Mouse (Mus musculus) kidney, embryonic 14.5 days (tissue): Measurements from ENCODE around the gene Caskin2. TPM values are rescaled to one million over a fixed set of nuclear protein-coding genes. Genes with fewer than 3 reads are reported as not detected.

Experiments
- ATAC-seq: fragments of 200-750 bp; cut with Nextera tagmentation; 2 replicates; pipeline ENCODE4 v1.8.0; 2017; ENCODE audit warnings: moderate number of reproducible peaks, mild to moderate bottlenecking, moderate TSS enrichment, moderate library complexity; ENCODE audit not compliant: low FRiP score, low TSS enrichment
- H3K27ac ChIP-seq: fragments of 300-500 bp; sonication (generic); 2 replicates; pipeline ENCODE4 v1.5.1; 2014; ENCODE audit warnings: low read depth, mild to moderate bottlenecking, low read length, moderate library complexity, mixed read lengths
- H3K27me3 ChIP-seq: fragments of 300-500 bp; sonication (generic); 2 replicates; pipeline ENCODE4 v1.6.1; 2014; ENCODE audit warnings: mild to moderate bottlenecking, low read length; ENCODE audit not compliant: control insufficient read depth, insufficient read depth
- H3K36me3 ChIP-seq: fragments of 300-500 bp; sonication (generic); 2 replicates; pipeline ENCODE4 v1.6.1; 2014; ENCODE audit warnings: low read length, mixed read lengths; ENCODE audit not compliant: control insufficient read depth, insufficient read depth
- H3K4me1 ChIP-seq: fragments of 300-500 bp; sonication (generic); 2 replicates; pipeline ENCODE4 v1.6.1; 2014; ENCODE audit warnings: low read length, mixed read lengths; ENCODE audit not compliant: control insufficient read depth, insufficient read depth
- H3K4me2 ChIP-seq: fragments of 300-500 bp; sonication (generic); replicated peaks from 2 replicates; pipeline ENCODE4 v1.6.1; 2014; ENCODE audit warnings: low read depth, mild to moderate bottlenecking, low read length
- H3K4me3 ChIP-seq: fragments of 300-500 bp; sonication (generic); 2 replicates; pipeline ENCODE4 v1.5.1; 2014; ENCODE audit warnings: mild to moderate bottlenecking, low read length
- H3K9ac ChIP-seq: fragments of 300-500 bp; sonication (generic); 2 replicates; pipeline ENCODE4 v1.6.1; 2014; ENCODE audit warnings: low read depth, mild to moderate bottlenecking, low read length, moderate library complexity
- H3K9me3 ChIP-seq: fragments of 300-500 bp; sonication (generic); 2 replicates; pipeline ENCODE4 v1.6.1; 2016; ENCODE audit warnings: low read length; ENCODE audit not compliant: control insufficient read depth
- WGBS: fragments of 180-500 bp; shearing (Covaris S2); extraction: QIAGEN DNeasy Blood & Tissue Kit; methylation state at CpG from one replicate; pipeline ENCODE4 v1.1.7; 2014; 5-methylcytosine and 5-hydroxymethylcytosine counted together
- polyA plus RNA-seq: library from polyadenylated mRNA; unstranded; fragments of >200 nt; fragmentation: Nextera tagmentation; extraction: Ambion mirVana; gene quantifications from 2 replicates; pipeline ENCODE4 v1.2.1, GENCODE M21; 2014

Gene Caskin2
- polyA plus RNA-seq, 1 experiment from 2014 or later: 17.5 TPM

GRCm38 (mm10) chr11:115843891-115844239 is 30.4 kb upstream of the Caskin2 start:
- peak overlapping the region; percentile 37; the same call in 1 of the 2 replicates for H3K27ac ChIP-seq
- H3K36me3 ChIP-seq: peaks cover 21% of the 10 kb centered on the region; the same call in 1 of the 2 replicates
- no peaks in the 10 kb centered on the region for H3K27me3 ChIP-seq
- 62% methylated on average over 5 of the region's 5 CpGs for WGBS
- peak; percentile 69 for ATAC-seq
- no peak overlapping the region for H3K4me3 ChIP-seq
- peak overlapping the region; percentile 8; the same call in 1 of the 2 replicates for H3K4me2 ChIP-seq
- 0 out of 2 replicates have a peak overlapping the region, but pooled peaks have one; percentile 19 for H3K9ac ChIP-seq
- peaks cover 31% of the 10 kb centered on the region for H3K4me1 ChIP-seq
- no peaks in the 10 kb centered on the region for H3K9me3 ChIP-seq

GRCm38 (mm10) chr11:115843141-115843890 is 29.9 kb upstream of the Caskin2 start:
- no peak for ATAC-seq
- Histone ChIP-seq H3K27me3 (no peaks in the 10 kb centered on the region), H3K36me3 (peaks cover 16% of the 10 kb centered on the region; the same call in 1 of the 2 replicates), H3K9ac (no peak overlapping the region), H3K4me1 (peaks cover 34% of the 10 kb centered on the region), H3K4me2 (no peak overlapping the region), H3K27ac (peak overlapping the region; percentile 37), H3K4me3 (no peak overlapping the region), H3K9me3 (no peaks in the 10 kb centered on the region)
- WGBS: 79% methylated on average over 13 of the region's 14 CpGs

GRCm38 (mm10) chr11:115841961-115842550 is 28.6 kb upstream of the Caskin2 start:
- Histone ChIP-seq H3K4me3 (no peak overlapping the region), H3K4me1 (peaks cover 36% of the 10 kb centered on the region), H3K27ac (peak overlapping the region; percentile 87), H3K4me2 (no peak overlapping the region), H3K9me3 (no peaks in the 10 kb centered on the region), H3K9ac (peak overlapping the region; percentile 28; the same call in 1 of the 2 replicates), H3K27me3 (no peaks in the 10 kb centered on the region), H3K36me3 (peaks cover 5% of the 10 kb centered on the region; the same call in 1 of the 2 replicates)
- WGBS: 41% methylated on average over 6 of the region's 6 CpGs
- ATAC-seq: no peak

GRCm38 (mm10) chr11:115841044-115841443 is 27.6 kb upstream of the Caskin2 start:
- 84% methylated on average over 6 of the region's 6 CpGs for WGBS
- no peak overlapping the region for H3K9ac ChIP-seq
- ATAC-seq: no peak
- H3K4me3 ChIP-seq: no peak overlapping the region
- H3K27ac ChIP-seq: peak overlapping the region; percentile 87; the same call in 1 of the 2 replicates
- H3K36me3 ChIP-seq: no peaks in the 10 kb centered on the region; the same call in 1 of the 2 replicates
- H3K27me3 ChIP-seq: no peaks in the 10 kb centered on the region
- peaks cover 39% of the 10 kb centered on the region for H3K4me1 ChIP-seq
- no peak overlapping the region for H3K4me2 ChIP-seq
- H3K9me3 ChIP-seq: no peaks in the 10 kb centered on the region

GRCm38 (mm10) chr11:115839732-115840131 is 26.3 kb upstream of the Caskin2 start:
- H3K27me3 ChIP-seq: no peaks in the 10 kb centered on the region
- 75% methylated on average over 3 of the region's 3 CpGs for WGBS
- no peak overlapping the region for H3K4me3 ChIP-seq
- no peak overlapping the region for H3K4me2 ChIP-seq
- H3K9me3 ChIP-seq: no peaks in the 10 kb centered on the region
- no peaks in the 10 kb centered on the region for H3K36me3 ChIP-seq
- no peak overlapping the region; the same call in 1 of the 2 replicates for H3K27ac ChIP-seq
- H3K9ac ChIP-seq: no peak overlapping the region
- ATAC-seq: no peak
- H3K4me1 ChIP-seq: peaks cover 46% of the 10 kb centered on the region

- H3K4me3 ChIP-seq: no peak overlapping the region
- peaks cover 49% of the 10 kb centered on the region for H3K4me1 ChIP-seq
- no peaks in the 10 kb centered on the region for H3K9me3 ChIP-seq
- 35% methylated on average over 4 of the region's 4 CpGs for WGBS
- no peak overlapping the region for H3K4me2 ChIP-seq
- H3K27me3 ChIP-seq: no peaks in the 10 kb centered on the region
- no peak overlapping the region for H3K27ac ChIP-seq
- no peak for ATAC-seq
- no peaks in the 10 kb centered on the region for H3K36me3 ChIP-seq
- no peak overlapping the region; the same call in 1 of the 2 replicates for H3K9ac ChIP-seq
These were observed 25.5 kb upstream of the Caskin2 start for GRCm38 (mm10) chr11:115838895-115839311.

GRCm38 (mm10) chr11:115837606-115838345 is 24.3 kb upstream of the Caskin2 start:
- H3K27me3 ChIP-seq: no peaks in the 10 kb centered on the region
- peaks cover 54% of the 10 kb centered on the region for H3K4me1 ChIP-seq
- H3K36me3 ChIP-seq: no peaks in the 10 kb centered on the region
- WGBS: 92% methylated on average over 22 of the region's 22 CpGs
- no peak overlapping the region for H3K4me3 ChIP-seq
- no peak for ATAC-seq
- H3K9me3 ChIP-seq: no peaks in the 10 kb centered on the region
- no peak overlapping the region for H3K4me2 ChIP-seq
- no peak overlapping the region for H3K27ac ChIP-seq
- H3K9ac ChIP-seq: no peak overlapping the region

- Histone ChIP-seq H3K4me2 (no peak overlapping the region), H3K36me3 (no peaks in the 10 kb centered on the region), H3K9ac (no peak overlapping the region), H3K4me3 (no peak overlapping the region), H3K9me3 (no peaks in the 10 kb centered on the region), H3K27ac (no peak overlapping the region), H3K4me1 (peaks cover 55% of the 10 kb centered on the region), H3K27me3 (no peaks in the 10 kb centered on the region)
- 46% methylated on average over 11 of the region's 11 CpGs for WGBS
- ATAC-seq: no peak
These were observed 23.4 kb upstream of the Caskin2 start for GRCm38 (mm10) chr11:115836656-115837395.
